ENCODE assay signal across 21 mouse cellular contexts in the genomic region with DNA sequence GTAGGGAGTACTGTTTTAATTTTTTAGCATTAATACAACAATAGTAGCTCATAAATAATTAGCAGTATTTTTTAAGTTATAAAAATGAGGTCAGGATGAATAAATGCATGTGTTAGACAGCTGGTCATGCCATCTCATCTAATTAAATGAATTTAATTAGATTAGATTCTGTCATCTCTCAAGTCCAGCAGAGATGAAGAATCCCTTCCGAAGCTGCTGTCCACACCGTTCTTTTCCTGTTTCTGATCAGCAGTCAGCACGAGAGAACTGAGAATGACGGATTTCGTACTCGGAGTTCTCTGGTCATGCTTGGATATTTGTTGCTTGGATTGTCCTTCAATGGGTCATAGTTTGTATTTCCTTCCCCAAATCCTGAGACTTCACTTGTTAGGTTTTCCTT.
DNase-seq lines count a peak whose midpoint lies in the region; ATAC-seq and TF ChIP-seq lines count a peak whose summit lies in the region.
"Had no signal": no experiment of that assay in that cellular context is flagged by ENCODE, and none has a peak within 500 bp of the region (broad histone marks: within the 10 kb centered on the region; RNA-seq: fewer than 3 reads in every experiment).

No protein-coding gene starts in this region.

- DNase-seq in MN1 (ENCODE audit: low spot score): peak; percentile 83
- DNase-seq in retina, postnatal 1 day: peak; percentile 57
- DNase-seq in cerebellum, adult 2 months: no peak
- no peak for DNase-seq in heart, postnatal 14 days
- DNase-seq: adrenal gland, adult 2 months; adrenal gland, postnatal 10 days; adrenal gland, postnatal 36 days; cerebellum, adult 11-12 months; cerebellum, adult 8-10 months; cerebellum, adult 9-11 months; cerebellum, postnatal 14 days; cerebellum, postnatal 36 days; embryo, embryonic 11 days; forebrain, postnatal 0 days had no signal

- no peak for ATAC-seq in forebrain, embryonic 12.5 days (ENCODE audit: low FRiP score)
- ATAC-seq: forebrain, embryonic 13.5 days; forebrain, embryonic 15.5 days; forebrain, postnatal 0 days had no signal

- TF ChIP-seq CTCF in cerebellum, adult 2 months (IDR thresholded peaks at IDR 0.05; ENCODE audit: borderline replicate concordance, insufficient read depth, low read depth, low read length): no peak

- no peak for TF ChIP-seq POLR2A in cerebellum, adult 2 months (IDR thresholded peaks at IDR 0.05; ENCODE audit: borderline replicate concordance, insufficient read depth, low read length)

- no peaks in the 10 kb centered on the region; the same call in 1 of the 2 replicates for H3K36me3 ChIP-seq in forebrain, embryonic 12.5 days (replicated peaks)
- H3K36me3 ChIP-seq: embryonic facial prominence, embryonic 13.5 days; embryonic facial prominence, embryonic 15.5 days; forebrain, embryonic 15.5 days had no signal

- no peaks in the 10 kb centered on the region for H3K27me3 ChIP-seq in forebrain, embryonic 12.5 days
- H3K27me3 ChIP-seq in cerebellum, adult 2 months (ENCODE audit: control insufficient read depth, insufficient read depth, low read length): no peaks in the 10 kb centered on the region
- H3K27me3 ChIP-seq: embryonic facial prominence, embryonic 13.5 days; embryonic facial prominence, embryonic 15.5 days; forebrain, embryonic 13.5 days; forebrain, embryonic 15.5 days had no signal

- WGBS in forebrain, embryonic 12.5 days: 94% methylated on average over 6 of the region's 6 CpGs
- WGBS in cerebellum, adult 2 months: 81% methylated on average over 6 of the region's 6 CpGs

- H3K4me3 ChIP-seq in forebrain, embryonic 12.5 days (replicated peaks): no peak overlapping the region
- H3K4me3 ChIP-seq in cerebellum, adult 2 months (replicated peaks; ENCODE audit: insufficient read depth, low read depth, low read length): no peak overlapping the region
- H3K4me3 ChIP-seq: embryonic facial prominence, embryonic 13.5 days; embryonic facial prominence, embryonic 15.5 days; erythroblast, embryonic 14.5 days; forebrain, embryonic 10.5 days; forebrain, embryonic 13.5 days; forebrain, embryonic 15.5 days had no signal

- no peaks in the 10 kb centered on the region for H3K4me1 ChIP-seq in forebrain, embryonic 12.5 days
- 0 out of 2 replicates have a peak, but pooled peaks cover 2% of the 10 kb centered on the region for H3K4me1 ChIP-seq in cerebellum, adult 2 months (ENCODE audit: control insufficient read depth, insufficient read depth, low read length)
- H3K4me1 ChIP-seq: forebrain, embryonic 13.5 days; forebrain, embryonic 15.5 days had no signal

- H3K27ac ChIP-seq in forebrain, embryonic 12.5 days: no peak overlapping the region
- no peak overlapping the region for H3K27ac ChIP-seq in cerebellum, adult 2 months (ENCODE audit: insufficient read depth, low read length)
- H3K27ac ChIP-seq: embryonic facial prominence, embryonic 13.5 days; embryonic facial prominence, embryonic 15.5 days; forebrain, embryonic 10.5 days; forebrain, embryonic 13.5 days; forebrain, embryonic 15.5 days had no signal

- H3K9ac ChIP-seq in forebrain, embryonic 12.5 days: no peak overlapping the region
- H3K9ac ChIP-seq: embryonic facial prominence, embryonic 13.5 days; embryonic facial prominence, embryonic 15.5 days; forebrain, embryonic 13.5 days; forebrain, embryonic 15.5 days; forebrain, postnatal 0 days had no signal

- no peak overlapping the region for H3K4me2 ChIP-seq in forebrain, embryonic 12.5 days
- H3K4me2 ChIP-seq: embryonic facial prominence, embryonic 13.5 days; embryonic facial prominence, embryonic 15.5 days; forebrain, embryonic 13.5 days; forebrain, embryonic 15.5 days had no signal

- H3K9me3 ChIP-seq in forebrain, embryonic 12.5 days: no peaks in the 10 kb centered on the region
- H3K9me3 ChIP-seq: embryonic facial prominence, embryonic 13.5 days; embryonic facial prominence, embryonic 15.5 days; forebrain, embryonic 10.5 days; forebrain, embryonic 13.5 days; forebrain, embryonic 15.5 days had no signal

- intact Hi-C loops in heart, postnatal 14 days (cut with DNase I): no loop called here

Comparison
In these comparisons a context has a peak if more than half of its experiments do, and no peak if none do; other contexts are left out.
1. DNase-seq: peak in MN1 (single experiment) and retina, postnatal 1 day (single experiment); none in cerebellum, adult 2 months (0 of 2) and heart, postnatal 14 days (0 of 2).